Mouse (Mus musculus): ENCODE data around the gene Ascc1. TPM values are rescaled to one million over a fixed set of nuclear protein-coding genes. Genes with fewer than 3 reads are reported as not detected.
"Not testable (repeated sequence)": the region's sequence is repeated elsewhere in the genome, so short reads cannot be mapped to it uniquely, and the experiment has no call there.

The Ascc1 gene
- total RNA-seq, 2 experiments from 2014 or later, result 26.6 to 30.7 TPM

DNA sequence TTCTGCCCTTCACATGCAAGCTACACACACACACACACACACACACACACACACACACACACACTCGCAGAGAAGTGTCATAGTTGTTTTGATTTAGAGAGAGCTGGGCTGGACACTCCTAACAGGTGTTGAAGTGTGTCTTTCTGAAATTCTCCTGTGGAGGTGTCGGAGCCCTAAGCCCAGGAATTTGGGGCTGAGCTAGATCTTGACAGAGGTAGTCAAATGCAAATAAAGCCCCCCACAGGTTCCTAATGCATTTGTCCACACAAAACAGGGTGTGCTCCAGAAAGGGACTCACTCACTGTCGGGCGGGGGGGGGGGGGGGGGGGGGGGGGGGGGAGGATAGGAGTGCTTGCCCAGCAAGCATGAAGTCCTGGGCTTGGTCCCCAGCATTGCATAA is 25.5 kb upstream of the Ascc1 start:
- no peak for DNase-seq

DNA sequence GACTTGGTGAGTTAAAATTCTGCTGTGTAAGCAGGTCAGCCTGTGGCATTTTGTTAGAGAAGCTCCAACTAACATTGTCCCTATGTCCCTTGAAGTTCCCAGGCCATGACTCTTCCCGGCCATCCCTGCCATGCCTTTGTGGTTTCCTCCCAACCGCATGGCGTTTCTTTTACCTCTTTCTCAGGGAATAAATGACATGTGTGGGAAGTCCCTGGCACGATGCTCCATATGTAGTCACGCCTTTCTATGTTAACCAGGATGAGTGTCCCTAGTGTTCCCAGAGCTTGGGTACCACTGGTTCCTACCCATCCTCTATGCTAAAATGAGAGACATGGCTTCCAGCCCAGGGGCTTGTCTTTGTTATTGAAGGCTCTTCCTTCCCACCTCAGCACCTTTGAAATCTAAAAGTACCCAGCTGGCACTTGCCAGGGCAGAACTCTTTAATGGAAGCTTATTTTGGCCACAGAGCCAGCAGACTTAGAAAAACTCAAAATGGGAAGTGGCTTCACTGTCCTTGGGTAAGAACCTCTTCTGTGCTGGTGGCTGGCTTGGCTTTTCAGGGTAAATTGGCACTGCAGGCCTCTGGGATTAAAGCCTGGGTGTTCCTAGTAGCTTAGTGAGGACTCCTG is 24.8 kb upstream of the Ascc1 start:
- no peak for DNase-seq

DNA sequence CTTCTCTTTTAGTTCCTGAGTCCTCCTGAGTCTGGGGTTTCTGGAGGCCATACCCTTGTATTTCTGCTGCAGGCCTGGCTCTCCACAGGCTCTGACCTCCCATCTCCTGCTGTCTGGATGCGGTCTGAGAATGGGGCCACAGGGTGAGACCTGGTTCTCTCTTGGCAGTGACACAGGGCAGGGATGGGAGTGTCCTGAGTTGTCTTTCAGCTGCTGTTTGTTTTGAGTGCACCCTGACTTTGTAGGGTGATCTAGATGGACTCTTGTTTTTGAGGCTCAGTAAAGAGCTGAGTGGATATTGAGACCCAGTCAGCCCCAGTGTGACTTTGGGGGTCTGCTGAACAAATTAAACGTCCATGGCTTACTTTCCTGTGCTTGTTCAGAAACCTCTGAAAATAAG is 24.2 kb upstream of the Ascc1 start:
- DNase-seq, result no peak

DNA sequence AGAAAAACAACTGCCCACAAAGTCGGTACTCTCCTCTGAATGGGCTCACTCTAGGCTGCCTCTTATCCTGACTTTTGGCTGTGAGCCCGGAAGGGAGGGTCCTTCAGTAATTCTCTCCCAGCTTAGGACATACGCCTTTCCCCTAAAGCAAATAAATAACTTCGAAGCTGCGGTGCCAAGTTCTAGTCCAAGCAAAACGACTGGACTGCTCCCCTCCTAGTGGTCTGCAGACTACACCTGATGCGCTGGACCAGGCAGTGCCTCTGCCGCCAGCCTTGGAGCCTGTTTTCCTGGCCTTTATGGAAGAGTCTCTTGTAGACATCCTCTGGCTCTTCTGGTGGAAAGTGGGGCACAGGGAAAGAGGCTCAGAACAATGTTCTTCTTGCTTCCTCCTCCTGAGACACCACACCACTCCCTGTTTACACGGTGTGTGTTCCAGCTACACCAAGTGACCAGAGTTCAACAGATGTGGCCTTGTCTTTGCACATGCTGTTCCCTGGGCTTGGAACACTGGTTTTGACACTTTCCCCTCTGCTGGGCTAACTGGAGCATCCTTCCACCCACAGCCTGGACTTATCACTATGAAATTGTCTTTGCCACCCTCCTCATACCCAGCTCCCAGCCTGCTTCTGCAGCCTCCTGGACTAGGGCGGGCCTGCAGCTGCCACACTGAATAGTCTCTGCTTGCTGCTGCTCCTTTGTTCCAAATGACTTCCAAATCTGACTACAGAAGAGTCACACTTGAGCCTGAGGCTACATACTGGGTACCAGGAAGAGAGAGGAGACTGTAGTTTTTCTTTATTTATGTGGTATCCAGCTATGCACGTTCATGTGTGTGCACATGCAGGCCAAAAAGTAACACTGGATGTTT is 23.5 kb upstream of the Ascc1 start:
- DNase-seq, result peak; percentile 82

DNA sequence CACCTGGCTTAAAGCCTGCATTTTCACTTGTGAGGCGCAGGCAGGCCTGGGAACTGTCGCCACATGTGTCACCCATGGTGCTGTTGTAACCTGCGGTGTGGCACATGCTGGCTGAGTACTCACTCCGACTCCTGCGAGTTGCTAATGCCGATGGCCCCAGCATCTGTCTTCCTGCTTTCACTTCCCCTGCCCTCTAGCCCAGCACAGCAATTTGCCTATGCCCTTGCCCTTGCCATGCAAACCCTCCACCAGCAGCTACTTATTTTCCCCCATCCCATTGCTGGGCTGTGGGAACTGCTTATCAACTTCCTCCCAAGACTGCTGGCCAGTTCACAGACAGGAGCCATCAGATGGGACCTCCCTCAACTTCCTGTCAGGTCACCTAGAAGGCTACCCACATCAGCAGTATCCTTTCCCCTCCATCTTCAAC is 21.8 kb upstream of the Ascc1 start:
- no peak for DNase-seq

GRCm38 (mm10) chr10:59981336-59981735 is 21.3 kb upstream of the Ascc1 start:
- DNase-seq, result no peak

DNA sequence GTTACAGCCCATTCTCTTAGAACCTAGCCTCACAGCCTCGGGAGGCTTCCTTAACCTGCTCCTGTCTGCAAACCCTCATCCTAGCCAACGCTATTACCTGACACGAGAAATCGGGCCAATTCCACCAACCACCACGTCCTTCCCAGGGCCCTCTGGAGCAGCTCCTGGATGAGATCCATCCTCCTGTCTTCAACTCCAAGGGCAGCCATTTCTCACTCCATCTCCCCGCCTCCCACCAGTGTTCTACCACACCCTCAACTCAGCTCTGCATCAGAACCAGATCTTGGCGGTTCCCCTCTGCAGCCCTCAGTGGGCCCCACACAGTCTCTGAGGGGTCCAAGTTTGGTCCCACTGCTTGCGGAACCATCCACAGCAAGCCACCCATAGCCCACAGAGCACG is 20.8 kb upstream of the Ascc1 start:
- DNase-seq, result peak; percentile 64

DNA sequence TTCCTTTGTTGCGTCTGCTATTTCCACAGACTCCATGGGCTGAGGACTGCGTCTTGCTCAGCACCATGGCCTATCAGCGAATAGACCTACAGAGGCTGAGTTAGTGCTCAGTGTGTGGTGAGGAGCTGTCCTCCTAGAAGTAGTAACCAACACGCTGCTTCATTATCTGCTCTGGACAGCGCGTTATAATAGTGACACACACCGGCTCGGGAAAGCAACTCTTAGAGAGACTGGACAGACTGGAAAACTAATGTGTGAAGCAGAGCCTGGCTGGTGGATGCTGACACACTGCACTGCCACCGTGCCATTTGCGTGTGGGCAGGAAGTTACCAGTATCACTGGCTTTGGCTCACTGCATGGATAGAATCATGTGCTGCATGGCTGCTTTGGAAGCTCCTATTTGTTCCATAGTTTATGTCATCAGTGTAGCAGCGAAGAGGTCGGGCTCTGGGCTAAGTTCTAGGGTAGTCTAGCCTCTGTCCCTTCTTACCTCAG is 20.2 kb upstream of the Ascc1 start:
- no peak for DNase-seq

DNA sequence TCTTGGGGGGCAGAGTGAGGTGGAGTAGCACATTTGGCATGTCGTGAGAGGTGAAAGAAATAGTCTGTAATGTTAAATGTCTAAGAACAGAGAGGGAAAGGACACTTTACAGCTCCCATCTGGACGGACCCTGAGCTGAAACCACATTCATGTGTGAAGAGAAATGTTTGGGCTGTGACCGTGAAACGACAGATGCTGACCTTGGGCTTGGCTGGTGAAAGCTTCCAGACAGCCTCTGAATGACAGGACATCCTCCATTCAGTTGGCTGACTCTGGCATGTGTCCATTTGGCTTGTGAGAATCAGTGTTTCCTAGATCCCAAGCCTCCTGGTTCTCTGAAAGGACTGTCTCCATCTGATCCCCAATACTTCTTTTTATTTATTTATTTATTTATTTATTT is 14.6 kb upstream of the Ascc1 start:
- DNase-seq, result peak; percentile 65

GRCm38 (mm10) chr10:59990393-59990792 is 12.2 kb upstream of the Ascc1 start:
- no peak for DNase-seq

GRCm38 (mm10) chr10:59991262-59991880 is 11.2 kb upstream of the Ascc1 start:
- peak; percentile 65 for DNase-seq

- DNase-seq, result no peak
Measured at GRCm38 (mm10) chr10:59992024-59992423, 10.6 kb upstream of the Ascc1 start.

- DNase-seq, result not testable (repeated sequence)
Measured at GRCm38 (mm10) chr10:59993813-59994212, 8.8 kb upstream of the Ascc1 start.

- DNase-seq, result no peak
Measured at GRCm38 (mm10) chr10:59995889-59996288, 6.7 kb upstream of the Ascc1 start.

DNA sequence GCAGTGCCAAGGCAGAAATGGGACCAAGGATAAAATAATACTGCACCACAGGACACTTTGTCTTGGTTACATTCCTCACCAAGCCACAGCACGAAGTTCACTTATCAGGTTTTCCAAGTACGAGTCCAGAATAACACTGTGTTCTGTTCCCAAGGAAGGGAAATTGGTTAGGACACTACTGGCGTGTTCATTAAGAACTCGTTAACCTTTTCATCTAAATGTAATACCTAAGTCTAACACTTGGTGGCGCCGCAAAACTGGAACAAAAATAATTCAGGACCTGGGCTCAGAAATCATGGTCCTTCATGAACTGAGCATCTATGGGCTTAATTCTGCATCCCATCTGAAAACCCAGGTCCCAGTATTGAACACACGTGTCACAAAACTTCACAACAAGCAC is 5.0 kb upstream of the Ascc1 start:
- peak; percentile 69 for DNase-seq

GRCm38 (mm10) chr10:59999057-59999456 is 3.5 kb upstream of the Ascc1 start:
- DNase-seq, result no peak

GRCm38 (mm10) chr10:60001663-60002062 is 942 bp upstream of the Ascc1 start:
- not testable (repeated sequence) for DNase-seq

DNA sequence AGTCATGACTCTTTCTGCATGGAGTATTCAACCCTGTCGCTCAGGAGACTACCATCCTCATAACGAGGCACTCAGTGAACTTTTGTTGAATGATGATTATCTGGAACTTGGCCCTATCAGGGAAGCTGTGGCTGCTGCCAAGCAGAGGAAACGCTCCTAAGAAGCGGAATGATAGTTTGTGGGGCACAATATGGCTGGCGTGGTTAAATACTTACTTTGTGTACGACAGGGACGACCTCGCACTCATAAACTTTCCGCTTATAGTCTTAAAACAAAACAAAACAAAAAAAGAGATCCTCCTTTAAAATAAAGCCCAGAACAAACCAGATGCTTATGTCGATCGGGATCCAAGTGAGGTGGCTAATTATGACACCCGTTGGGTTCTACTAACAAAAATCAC is 402 bp upstream of the Ascc1 start:
- peak; percentile 19 for DNase-seq

- no peak for DNase-seq
Measured at GRCm38 (mm10) chr10:60003213-60003752, 678 bp downstream of the Ascc1 start.

DNA sequence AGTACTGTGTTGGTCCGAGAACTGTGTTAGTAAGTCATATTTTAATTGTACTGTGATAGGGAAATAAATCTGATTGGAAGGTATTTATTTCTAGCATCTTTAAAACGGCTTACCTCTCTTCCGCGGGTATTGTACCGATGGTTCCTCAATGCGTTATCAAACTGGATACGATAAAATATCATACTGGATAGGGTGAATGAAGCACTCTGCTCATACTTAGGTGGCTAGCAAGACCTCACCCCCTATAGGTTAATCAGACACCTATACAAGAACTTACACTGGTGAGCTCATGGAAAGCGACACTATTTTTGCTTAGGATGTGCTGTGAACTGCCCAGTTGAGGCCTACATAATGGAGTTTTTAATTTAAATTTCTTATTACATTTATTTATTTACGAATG is 1.2 kb downstream of the Ascc1 start:
- no peak for DNase-seq

- DNase-seq, result peak; percentile 52
Measured at GRCm38 (mm10) chr10:60005264-60005663, 2.7 kb downstream of the Ascc1 start.

DNA sequence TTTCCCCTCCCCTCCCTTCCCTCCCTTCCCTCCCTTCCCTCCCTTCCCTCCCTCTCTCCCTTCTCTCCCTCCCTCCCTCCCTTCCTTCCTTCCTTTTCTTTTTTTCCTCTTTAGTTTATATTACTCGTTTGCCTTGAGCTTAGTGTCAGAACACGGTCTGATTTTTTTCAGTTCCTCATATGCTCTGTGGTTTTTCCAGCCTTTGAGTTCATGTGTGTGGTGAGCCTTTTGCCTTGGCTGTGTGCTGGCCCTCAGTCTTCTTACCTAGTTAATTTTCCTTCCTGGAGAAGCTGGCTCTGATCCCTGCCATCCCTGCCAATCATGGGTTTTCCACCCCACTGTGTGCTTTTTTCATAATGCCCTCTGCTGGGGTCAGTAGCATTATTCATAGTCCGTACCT is 6.5 kb downstream of the Ascc1 start:
- no peak for DNase-seq

- no peak for DNase-seq
Measured at GRCm38 (mm10) chr10:60016223-60016622, 13.6 kb downstream of the Ascc1 start.

Data from adrenal gland, postnatal 10 days (tissue).